Mouse (Mus musculus) bone marrow macrophage, adult 2 months (primary cell): Measurements from ENCODE around the gene Mrgbp.

Source experiments
- CTCF ChIP-seq: IDR thresholded peaks from 2 replicates; pipeline ENCODE4 v1.5.1; 2012; ENCODE audit warnings: low read depth, mild to moderate bottlenecking, low read length, moderate library complexity
- POLR2A ChIP-seq: IDR thresholded peaks from 2 replicates; pipeline ENCODE4 v1.6.1; 2012; ENCODE audit warnings: mild to moderate bottlenecking, low read depth, low read length, borderline replicate concordance

GRCm38 (mm10) chr2:180588736-180589122, 7.6 kb downstream of the Mrgbp start:
- no peak for TF ChIP-seq CTCF
- no peak for TF ChIP-seq POLR2A
